Mouse (Mus musculus): ENCODE measurements around the gene Esrrg.

Gene Esrrg

DNA sequence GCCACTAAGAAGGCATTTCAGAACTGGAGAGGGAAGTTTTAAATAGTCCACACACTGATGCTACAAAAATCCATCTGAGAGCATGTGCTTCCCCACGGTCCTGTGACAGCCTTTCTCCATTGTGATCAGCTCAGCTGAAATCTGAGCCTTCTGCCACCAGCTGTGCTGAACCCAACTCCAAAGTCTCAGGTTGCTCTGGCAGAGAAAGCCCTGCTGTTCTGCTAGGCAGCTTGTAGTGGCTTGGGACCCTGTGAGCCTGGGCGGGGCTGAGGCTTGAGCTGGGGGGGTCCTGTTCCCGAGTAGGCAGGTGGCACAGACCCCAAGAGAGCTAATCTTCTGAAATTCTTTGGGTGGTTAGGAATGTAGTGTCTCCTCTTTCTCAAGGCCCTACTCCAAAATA lies 299.3 kb downstream of the Esrrg start:
- DNase-seq (ENCODE audit: low spot score) = peak; percentile 74

- no peak for DNase-seq (ENCODE audit: low spot score)
Measured at GRCm38 (mm10) chr1:187910718-187911117, 302.1 kb downstream of the Esrrg start.

DNA sequence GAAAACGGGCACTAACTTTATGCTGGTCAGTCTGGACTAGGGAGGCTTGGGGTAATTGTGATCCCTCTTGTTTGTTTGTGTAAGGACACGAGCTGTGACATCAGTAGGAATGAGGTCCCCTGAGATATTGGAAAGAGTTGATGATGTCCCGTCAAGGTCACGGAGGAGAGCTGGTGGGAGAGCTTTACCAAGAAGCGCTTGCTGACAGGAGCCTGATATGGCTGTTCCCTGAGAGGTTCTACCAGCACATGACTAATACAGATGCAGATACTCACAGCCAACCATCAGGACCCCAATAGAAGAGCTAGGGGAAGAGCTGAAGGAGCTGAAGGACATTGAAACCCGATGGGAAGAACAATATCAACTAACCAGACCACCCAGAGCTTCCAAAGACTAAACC lies 302.6 kb downstream of the Esrrg start:
- no peak for DNase-seq (ENCODE audit: low spot score)

DNA sequence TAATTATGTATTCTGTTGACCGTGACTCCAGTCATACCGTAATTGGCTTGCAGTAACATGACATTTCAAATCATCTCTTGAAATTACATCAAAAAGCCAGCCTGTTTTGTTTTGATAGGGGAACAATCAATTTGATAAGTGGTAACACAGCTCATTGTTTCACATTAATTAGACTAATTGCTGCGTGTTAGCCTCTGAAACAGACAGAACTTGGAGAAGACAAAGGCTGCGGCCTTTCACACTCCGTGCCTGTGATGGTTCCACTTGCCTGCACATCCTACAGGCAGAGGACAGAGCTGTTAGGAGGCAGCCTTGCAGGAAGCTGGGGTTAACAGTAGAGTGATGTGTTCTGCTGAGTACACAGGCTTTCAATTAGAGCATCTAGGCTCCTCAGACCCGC lies 309.7 kb downstream of the Esrrg start:
- no peak for DNase-seq (ENCODE audit: low spot score)

GRCm38 (mm10) chr1:187918939-187919338 lies 310.3 kb downstream of the Esrrg start:
- DNase-seq (ENCODE audit: low spot score) = no peak

- DNase-seq (ENCODE audit: low spot score) = no peak
Measured at GRCm38 (mm10) chr1:187920156-187920777, 311.7 kb downstream of the Esrrg start.

DNA sequence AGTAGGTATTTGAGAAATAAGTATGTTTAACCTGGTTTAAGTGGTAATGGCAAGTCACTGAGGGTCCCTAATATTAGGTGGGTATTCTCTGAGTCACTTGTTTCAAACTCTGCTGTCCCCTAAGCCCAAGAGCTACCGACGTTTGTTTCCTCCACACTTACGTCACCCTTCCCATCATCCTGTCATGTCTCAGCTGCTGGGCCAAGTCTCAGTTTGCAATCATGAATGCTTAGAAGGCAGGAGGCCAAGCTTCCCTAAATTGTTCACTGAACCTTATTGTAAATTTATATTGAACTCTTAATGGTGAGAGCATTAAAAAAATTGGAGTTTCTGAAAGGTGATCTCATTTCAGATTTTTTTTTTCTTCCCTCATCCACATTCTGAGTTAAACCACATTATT lies 322.6 kb downstream of the Esrrg start:
- no peak for DNase-seq (ENCODE audit: low spot score)

DNA sequence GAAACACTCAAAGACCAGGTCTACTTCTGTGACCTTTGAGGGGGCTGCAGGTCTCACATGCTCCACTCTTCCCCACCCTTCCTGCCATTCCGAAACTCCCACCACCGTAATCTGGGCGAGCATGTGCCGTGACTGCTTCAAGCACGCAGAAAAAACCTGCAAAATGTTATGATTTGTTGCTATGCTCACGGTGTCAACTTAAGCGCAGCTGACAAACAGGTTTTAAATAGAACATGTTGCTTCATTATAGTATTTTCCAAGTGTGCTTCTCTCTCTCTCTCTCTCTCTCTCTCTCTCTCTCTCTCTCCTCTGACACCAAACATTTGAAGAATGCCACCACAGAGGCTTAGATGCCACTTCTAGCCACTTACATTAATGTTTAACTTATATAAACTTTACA lies 330.1 kb downstream of the Esrrg start:
- DNase-seq (ENCODE audit: low spot score) = no peak

GRCm38 (mm10) chr1:187939078-187939477 lies 330.5 kb downstream of the Esrrg start:
- no peak for DNase-seq (ENCODE audit: low spot score)

GRCm38 (mm10) chr1:187951506-187951905 lies 342.9 kb downstream of the Esrrg start:
- no peak for DNase-seq (ENCODE audit: low spot score)

DNA sequence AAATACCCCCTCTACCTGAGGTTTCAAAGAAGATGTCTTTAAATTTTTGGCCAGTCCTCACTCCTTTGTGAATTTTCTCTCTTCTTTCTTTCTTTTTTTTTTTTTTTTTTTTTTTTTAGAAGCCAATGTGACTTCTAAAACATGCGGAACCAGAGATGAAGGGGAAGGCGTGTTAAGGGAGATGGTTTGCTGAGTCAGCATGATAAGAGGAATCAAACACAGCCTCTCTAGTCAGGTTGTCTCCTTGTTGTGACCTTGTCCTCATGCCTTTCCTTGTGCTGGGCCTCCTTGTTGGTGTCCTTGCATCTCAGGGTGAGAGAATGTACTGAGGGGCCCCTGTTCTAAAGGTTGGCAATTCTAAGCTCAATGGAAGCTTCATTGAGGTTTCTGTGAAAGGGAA lies 348.1 kb downstream of the Esrrg start:
- DNase-seq (ENCODE audit: low spot score) = no peak

DNA sequence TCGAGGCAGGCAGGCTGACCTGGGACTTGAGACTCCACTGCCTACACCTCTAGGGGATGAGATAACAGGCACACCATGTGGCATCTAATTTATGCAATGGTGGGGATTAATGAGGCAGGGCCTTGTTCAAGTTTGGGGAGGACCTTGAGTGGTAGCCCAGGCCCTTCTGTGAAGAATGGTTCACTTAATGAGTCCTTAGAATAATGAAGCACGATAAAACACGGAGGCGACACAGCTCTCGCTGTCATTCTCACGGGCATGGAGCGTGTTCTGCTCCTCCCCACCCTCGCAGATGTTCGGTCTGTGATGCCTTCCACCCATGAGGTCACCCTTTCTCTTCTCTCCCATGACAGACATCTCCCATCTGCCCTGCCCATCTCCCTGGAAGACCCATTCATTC lies 350.6 kb downstream of the Esrrg start:
- DNase-seq (ENCODE audit: low spot score) = no peak

- no peak for DNase-seq (ENCODE audit: low spot score)
Measured at GRCm38 (mm10) chr1:187961452-187961851, 352.9 kb downstream of the Esrrg start.

DNA sequence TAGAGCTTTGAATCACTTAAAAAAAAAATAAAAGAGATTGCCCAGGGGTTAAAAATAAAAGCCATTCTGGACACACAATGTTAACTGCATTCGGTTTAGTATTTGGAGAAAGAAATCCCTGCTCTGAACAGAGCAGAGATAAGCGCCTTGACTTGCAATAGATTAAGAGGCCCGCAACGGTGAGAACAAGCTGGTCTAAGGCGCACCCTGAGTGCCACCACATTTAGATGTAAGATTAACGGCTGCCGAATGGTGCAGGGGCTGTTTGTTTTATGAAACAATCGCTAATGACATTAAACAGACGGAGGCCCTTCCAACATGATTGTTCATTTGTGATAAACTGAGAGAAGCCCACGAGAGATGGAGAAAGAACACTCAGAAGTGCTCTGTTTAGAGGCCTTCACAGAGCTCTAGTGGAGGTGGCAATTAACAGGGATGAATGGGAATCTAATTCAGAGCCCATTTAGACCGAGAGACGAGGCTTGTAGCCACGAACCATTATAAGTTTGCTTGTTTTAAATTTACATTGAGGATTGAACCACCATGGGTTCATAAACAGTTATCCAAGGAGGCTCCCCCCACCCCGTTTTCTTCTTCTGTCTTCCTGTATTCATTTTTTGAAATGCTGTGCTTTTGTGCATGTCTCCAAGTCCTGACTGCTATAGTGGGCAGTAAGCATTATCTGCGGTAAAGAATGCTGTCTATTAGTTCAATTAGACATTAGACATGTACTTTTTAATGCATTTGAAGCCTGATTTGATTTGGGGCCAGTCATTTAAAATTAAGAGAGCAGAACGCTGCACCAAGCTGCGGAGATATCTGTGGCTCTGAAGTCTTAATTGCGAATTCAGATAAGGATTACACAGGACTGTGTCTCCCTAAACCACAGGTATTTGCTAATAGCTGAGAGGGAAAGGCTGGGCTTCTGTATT lies 356.5 kb downstream of the Esrrg start:
- peak; percentile 34 for DNase-seq (ENCODE audit: low spot score)

DNA sequence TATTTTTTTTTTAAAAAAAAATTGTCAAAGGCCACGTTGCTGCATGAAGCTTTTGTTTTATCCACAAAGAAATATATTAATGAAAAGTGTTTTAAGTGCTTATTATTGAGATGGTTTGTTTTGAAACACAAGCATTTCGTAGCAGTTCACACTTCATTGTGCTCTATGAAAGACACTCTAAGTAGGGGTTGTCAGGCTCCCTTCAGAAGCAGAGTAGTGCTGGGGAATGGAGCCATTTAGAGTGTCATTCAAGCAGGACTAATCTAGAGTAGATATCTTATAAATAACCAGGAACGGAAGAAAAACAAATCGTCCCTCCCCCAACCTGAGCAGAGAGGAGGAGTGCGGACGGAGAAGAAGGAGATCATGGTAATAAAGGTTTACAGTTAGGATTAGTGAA lies 357.3 kb downstream of the Esrrg start:
- DNase-seq (ENCODE audit: low spot score) = no peak

DNA sequence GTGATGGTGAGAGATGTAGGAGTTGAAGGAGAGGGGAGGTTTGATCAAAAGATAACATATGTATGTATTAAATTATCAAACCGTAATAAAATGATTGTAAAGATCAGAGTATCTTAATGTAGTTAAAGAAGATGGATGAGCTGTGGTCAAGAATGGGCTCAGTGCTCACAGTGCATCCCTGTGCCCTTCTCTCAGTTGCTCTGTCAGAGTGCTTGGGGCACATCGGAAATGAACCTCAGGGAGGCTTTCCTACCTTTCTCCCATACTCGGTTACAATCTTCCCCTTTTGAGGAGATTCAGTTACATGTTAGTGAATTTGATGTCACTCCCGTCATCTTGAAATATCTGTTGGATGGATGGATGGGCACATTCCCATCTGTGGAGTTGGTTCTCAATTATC lies 359.8 kb downstream of the Esrrg start:
- no peak for DNase-seq (ENCODE audit: low spot score)

DNA sequence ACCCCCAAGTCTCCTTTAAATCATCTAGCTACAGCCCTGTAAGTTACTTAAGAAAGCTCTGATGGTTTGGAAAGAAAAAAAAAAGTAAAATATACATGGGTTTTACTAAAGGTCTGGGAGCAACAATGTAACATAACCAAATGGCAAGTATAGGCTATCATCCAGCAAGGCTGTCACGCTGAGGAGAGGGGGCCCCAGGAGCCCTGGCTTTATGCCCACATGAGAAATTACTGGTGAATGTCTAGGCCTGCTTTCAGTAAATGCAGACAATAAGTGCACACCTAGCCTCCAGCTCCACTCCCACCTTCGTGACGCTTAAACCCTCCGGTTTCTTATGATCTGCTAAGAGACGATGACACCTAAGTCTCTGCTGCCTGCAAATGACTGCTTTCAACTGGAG lies 360.9 kb downstream of the Esrrg start:
- no peak for DNase-seq (ENCODE audit: low spot score)

- DNase-seq (ENCODE audit: low spot score) = peak; percentile 84
Measured at GRCm38 (mm10) chr1:187974396-187974795, 365.8 kb downstream of the Esrrg start.

- no peak for DNase-seq (ENCODE audit: low spot score)
Measured at GRCm38 (mm10) chr1:187975465-187976352, 367.1 kb downstream of the Esrrg start.

- no peak for DNase-seq (ENCODE audit: low spot score)
Measured at GRCm38 (mm10) chr1:187976353-187976730, 367.8 kb downstream of the Esrrg start.

GRCm38 (mm10) chr1:187981028-187981427 lies 372.4 kb downstream of the Esrrg start:
- no peak for DNase-seq (ENCODE audit: low spot score)

GRCm38 (mm10) chr1:187983177-187983576 lies 374.6 kb downstream of the Esrrg start:
- no peak for DNase-seq (ENCODE audit: low spot score)

DNA sequence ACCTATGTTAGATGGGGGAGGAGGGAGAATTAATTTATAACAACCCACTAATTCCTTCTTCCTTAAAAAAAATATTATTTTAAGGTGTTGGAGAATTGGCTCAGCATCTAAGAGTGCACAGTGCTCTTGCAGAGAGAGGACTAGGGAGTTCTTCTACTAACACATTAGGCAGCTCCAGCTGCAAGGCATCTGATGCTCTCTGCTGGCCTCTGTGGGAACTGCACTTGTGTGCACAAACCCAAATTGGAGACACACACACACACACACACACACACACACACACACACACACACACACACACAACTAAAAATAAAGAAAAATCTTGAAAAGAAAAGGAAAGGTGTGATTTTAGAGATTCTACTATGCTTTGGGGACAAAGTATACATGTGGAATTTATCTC lies 381.6 kb downstream of the Esrrg start:
- no peak for DNase-seq (ENCODE audit: low spot score)

Measured in embryo, embryonic 10.5 days (tissue).